Mouse (Mus musculus): ENCODE measurements at regions not wholly inside any gene's neighbourhood (a gene's known extent, or its start where the extent isn't known, plus 50 kb on each side); places are given as distances from the start of the nearest gene placed in this dataset.
A peak's percentile ranks its signal among the peaks of the same experiment; 100 is the strongest.

DNA sequence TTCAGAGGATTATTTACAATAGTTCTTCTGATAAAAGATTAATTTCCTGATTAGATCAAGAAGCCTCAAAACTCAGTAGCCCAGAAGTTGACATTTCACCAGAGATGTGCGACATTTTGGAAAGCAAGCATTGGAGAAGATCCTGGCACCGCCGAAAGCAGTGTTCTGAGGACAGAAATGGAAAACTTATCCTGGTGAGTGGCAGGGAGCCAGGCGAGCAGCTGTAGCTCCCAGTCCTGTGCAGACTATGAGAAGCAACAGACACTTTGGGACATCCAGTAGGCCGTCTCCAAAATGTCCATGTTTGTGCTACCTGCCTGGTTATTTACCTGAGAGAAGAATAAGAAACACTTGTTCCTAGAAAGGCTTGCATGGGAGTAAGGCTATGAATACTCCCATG lies 202.1 kb upstream of the Elac2 start:
- no peak for DNase-seq (ENCODE audit: low spot score)

GRCm38 (mm10) chr11:64800246-64801121 lies 178.4 kb upstream of the Elac2 start:
- DNase-seq (ENCODE audit: low spot score): peak; percentile 54

DNA sequence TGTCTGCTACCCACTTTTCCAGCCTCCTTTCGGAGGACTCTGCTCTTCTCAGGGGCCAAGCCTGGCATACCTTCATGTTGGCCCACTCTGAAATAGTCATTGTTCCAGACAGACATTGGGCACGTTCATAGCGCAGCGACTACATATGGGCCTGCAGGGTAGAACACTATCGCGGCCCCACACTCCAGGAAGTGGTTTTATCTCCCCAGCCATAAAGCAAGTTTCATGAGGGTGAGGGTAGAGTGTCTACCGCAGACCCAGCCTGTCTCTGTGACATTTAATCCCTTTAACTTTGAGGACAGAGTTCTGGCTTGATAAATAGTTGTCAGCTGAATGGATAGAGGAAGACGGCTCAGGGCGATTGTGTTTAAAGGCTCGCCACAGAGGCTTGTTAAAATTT lies 177.5 kb upstream of the Elac2 start:
- peak; percentile 84 for DNase-seq (ENCODE audit: low spot score)

DNA sequence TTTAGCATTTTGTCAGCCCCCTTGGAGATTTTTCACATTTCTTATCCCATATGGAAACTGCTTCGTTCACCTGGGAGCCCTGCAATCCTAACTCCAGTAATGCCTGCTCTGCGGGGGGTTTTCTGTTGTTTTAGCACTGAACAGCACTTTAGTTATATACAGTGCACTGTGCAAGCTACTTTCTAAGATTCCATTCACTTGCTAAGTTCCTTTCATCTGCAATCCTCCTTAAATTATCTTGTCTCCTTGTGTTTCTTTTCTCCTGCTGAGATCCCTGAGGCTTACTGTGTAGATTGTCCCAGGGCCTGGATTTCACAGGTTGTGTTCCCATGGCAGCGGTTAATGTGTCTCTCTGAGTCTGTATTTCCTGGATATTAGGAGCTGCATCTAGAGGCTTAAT lies 173.3 kb upstream of the Elac2 start:
- DNase-seq (ENCODE audit: low spot score): no peak

DNA sequence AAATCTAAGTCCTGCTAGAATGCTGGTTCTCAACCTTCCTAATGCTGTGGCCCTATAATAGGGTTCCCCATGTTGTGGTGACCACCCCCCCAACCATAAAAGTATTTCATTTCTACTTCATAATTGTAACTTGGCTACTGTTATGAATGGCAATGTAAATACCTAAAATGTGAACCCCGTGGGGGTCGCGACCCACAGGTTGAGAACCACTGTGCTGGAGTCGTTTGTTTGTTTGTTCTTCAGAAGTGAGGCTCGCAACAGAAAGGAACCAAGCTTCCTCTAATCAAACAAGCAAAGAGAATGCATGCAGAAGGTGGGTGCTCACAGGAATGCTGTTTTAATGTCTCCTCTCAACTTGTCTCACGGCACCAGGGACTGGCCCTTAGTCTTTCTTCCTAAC lies 166.4 kb upstream of the Elac2 start:
- DNase-seq (ENCODE audit: low spot score): no peak

DNA sequence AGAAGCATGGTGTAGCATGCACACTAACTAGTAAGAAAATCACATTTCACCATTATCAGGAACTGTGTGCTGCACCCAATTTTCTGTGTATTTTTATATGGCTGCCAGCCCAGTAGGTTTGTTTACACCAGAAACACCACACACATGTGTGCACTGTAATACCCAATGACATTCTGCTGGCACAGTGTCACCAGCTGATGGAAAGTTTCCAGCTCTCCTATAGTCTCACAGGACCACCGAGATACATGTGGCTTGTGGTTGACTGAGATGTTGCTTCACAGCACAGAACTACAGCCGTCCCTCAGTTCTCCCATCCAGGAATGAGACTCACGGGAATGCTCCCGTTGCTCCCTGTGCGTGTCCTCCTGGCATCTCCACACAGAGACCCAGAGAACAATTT lies 149.4 kb upstream of the Elac2 start:
- no peak for DNase-seq (ENCODE audit: low spot score)

DNA sequence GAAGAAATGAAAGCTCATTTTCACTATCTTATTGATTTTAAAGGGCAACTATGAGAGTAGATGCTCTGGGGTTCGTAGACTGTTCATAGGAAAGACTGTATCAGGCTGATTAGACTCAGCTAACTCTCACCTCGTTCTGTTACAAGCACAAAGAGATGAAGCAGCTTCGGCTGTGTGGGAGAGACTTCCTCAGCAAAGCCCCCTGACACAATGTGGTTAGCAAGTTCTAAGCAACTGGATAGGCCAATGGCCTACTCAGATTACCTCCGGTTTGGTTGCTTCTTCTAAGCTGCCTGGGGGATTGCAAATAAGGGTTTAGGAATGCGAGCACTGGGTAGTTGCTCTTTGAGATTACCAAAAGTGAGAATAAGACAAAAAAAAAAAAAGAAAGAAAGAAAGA lies 146.4 kb upstream of the Elac2 start:
- peak; percentile 49 for DNase-seq (ENCODE audit: low spot score)

GRCm38 (mm10) chr11:64833786-64834185 lies 145.1 kb upstream of the Elac2 start:
- no peak for DNase-seq (ENCODE audit: low spot score)

- no peak for DNase-seq (ENCODE audit: low spot score)
These were observed 142.1 kb upstream of the Elac2 start for GRCm38 (mm10) chr11:64836771-64837170.

DNA sequence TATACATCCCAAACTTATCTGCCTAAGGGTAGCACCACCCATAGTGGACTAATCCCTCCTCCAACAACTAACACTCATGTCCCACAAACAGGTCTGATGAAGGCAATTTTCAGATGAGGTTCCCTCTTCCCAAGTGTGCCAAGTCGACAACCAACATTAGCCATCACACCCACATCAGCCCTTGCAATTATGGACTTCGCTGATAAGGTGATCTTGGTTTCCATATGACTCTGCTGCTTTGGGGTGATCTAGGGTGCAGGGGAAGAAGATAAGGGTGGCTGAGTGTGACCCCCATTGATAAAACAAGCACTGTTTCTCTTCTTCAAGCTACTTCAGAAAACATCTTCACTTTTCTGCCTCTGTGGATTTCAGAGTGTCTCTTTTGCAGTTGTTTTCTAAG lies 137.7 kb upstream of the Elac2 start:
- no peak for DNase-seq (ENCODE audit: low spot score)

GRCm38 (mm10) chr11:64842775-64843530 lies 135.9 kb upstream of the Elac2 start:
- no peak for DNase-seq (ENCODE audit: low spot score)

DNA sequence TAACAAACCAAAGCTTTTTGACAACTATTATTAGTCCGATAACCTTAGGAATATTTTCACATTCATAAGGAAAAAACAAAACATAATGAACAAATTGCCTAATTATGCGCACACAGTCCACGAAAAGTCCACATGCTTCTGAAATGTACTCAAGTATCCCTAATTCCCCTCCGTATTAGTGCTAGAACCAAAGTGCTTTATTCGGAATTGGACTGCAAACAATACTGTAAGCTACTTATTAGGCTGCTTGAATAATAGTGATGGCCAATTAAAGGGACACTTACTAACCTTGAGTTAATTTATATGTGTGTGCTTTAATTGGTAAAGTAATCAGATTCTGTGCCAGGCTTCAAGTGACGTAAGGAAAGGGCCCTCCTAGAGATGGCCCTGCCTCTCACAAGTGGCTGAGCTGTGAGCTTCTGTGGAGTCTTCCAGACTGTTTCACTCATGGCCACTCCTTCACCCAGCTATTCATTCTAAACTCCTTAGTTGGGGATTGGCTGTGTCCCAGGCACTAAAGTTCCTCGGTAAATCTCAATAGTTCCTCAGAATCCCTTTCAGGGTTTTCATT lies 132.2 kb upstream of the Elac2 start:
- DNase-seq (ENCODE audit: low spot score): no peak

GRCm38 (mm10) chr11:64859636-64860035 lies 119.2 kb upstream of the Elac2 start:
- DNase-seq (ENCODE audit: low spot score): no peak

DNA sequence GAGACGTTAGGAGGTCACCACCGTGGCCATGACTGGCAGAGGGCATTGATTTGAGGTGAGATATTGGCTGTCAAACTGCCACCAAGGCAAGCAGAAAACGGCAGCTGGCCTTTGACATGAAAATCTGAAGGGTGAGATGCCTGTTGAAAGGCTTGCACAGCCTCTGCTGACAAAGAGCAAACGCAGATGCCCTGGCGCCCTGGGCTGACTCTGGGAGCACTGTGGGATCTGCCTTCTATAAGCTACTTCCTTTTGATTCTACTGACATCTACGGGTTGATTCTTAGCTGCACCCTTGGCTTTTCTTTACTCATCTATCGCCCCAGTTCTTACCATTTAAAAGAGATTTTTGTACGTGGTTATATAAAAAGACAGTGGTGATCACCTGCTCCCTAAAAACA lies 98.2 kb upstream of the Elac2 start:
- peak; percentile 57 for DNase-seq (ENCODE audit: low spot score)

DNA sequence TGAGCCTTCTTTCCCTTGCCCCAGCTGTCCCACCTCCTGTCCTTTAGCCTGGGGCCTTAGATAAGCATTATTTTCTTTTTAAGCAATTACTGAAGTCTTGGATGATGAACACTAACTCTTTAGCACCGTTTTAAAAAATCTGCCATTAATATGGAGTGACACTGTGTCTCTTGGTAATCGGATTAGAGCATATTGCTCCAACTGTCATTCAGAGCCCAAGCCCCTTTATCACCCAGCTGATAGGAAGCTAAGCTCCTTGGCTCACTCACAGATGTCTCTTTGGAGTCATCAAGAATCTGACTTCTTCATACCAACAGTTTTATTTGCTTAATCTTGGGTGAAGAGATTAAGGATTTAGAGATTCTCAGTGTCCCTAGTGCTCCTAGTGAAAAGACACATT lies 94.3 kb upstream of the Elac2 start:
- no peak for DNase-seq (ENCODE audit: low spot score)

- no peak for DNase-seq (ENCODE audit: low spot score)
These were observed 89.4 kb upstream of the Elac2 start for GRCm38 (mm10) chr11:64889335-64890020.

DNA sequence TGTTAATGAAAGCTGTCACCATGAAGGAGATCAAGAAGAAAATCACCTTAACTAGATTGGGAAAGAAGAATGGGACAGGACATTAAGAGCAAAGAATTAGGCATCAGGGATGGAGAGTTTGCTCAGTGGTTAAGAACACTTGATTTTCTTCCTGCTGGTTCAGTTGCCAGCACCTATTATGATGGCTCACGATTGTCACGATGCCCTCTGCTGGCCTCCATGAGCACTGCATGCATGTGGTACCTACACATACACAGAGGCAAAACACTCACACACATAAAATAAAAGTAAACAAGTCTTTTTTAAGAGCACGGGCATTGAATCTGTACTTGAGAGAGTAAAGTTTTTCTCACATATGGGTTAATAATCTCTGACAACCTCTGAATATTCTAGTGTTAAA lies 88.1 kb upstream of the Elac2 start:
- peak; percentile 68 for DNase-seq (ENCODE audit: low spot score)

- no peak for DNase-seq (ENCODE audit: low spot score)
These were observed 82.9 kb upstream of the Elac2 start for GRCm38 (mm10) chr11:64895804-64896466.

- peak; percentile 88 for DNase-seq (ENCODE audit: low spot score)
These were observed 79.9 kb upstream of the Elac2 start for GRCm38 (mm10) chr11:64898758-64899586.

DNA sequence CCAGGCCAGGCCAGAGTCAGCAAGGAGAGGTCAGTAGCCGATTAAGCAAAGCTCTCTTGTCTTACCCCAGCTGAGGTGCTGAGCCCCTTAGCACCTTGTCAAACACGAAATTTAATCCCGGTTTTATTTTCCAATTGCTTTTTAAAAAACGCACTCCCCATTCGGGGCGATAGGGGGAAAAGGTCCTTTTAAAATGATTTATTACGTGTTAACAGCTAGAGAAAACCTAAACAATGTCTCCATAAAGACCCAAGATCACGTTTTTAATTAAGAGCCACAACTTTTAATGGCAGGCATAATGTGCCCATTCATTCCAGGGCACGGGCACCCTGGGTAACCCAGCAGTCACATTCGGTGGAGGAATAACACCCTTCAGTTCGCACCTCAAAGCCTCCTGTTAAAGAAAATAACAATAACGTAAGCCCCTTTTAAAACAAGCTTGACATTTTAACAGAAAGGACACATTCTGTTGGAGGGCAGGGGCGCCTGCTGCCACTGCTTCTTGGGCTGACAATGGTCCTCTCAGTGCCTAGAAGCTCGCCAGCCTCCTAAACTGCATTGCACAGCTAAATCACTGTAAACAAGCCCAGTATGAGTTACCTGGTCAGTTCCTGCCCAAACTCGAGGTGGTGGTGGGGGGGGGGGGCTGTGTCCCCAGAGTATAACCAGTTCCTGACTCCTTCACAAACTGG lies 79.1 kb upstream of the Elac2 start:
- DNase-seq (ENCODE audit: low spot score): no peak

All from thymus, postnatal 0 days (tissue).